Mouse (Mus musculus): ENCODE data around the gene Pglyrp2. TPM values are rescaled to one million over a fixed set of nuclear protein-coding genes. Genes with fewer than 3 reads are reported as not detected.

The Pglyrp2 gene
- polyA plus RNA-seq (2012; rRNA removed): 0.64 and 3.5 TPM in 2 replicates

- DNase-seq: no peak
These were observed at the start of gene Pglyrp2 for GRCm38 (mm10) chr17:32424034-32424433. Gene Pglyrp2 (minus strand): TSS chr17:32424167.

GRCm38 (mm10) chr17:32472176-32472575 lies 48.2 kb upstream of the Pglyrp2 start:
- H3K27me3 ChIP-seq (replicated peaks; ENCODE audit: control insufficient read depth, insufficient read depth, low read length): no peaks in the 10 kb centered on the region
- TF ChIP-seq CTCF (conservative IDR thresholded peaks at IDR 0.05; ENCODE audit: insufficient read depth, insufficient read length, low read depth, low read length) (no peak), POLR2A (IDR thresholded peaks at IDR 0.05; ENCODE audit: low read depth, low read length) (no peak)

More at GRCm38 (mm10) chr17:32424034-32424433, at the start of gene Pglyrp2:
- no peak within 1 kb of the TSS for H3K4me3 ChIP-seq (ENCODE audit: insufficient read depth, low read depth, low read length)
- H3K4me1 ChIP-seq (ENCODE audit: control insufficient read depth, insufficient read depth, low read length): no peaks in the 10 kb centered on the region
- TF ChIP-seq POLR2A (IDR thresholded peaks at IDR 0.05; ENCODE audit: low read depth, low read length) (no peak), CTCF (conservative IDR thresholded peaks at IDR 0.05; ENCODE audit: insufficient read depth, insufficient read length, low read depth, low read length) (no peak)
- 66% methylated on average over 2 of the region's 2 CpGs for WGBS
- H3K27me3 ChIP-seq (replicated peaks; ENCODE audit: control insufficient read depth, insufficient read depth, low read length): no peaks in the 10 kb centered on the region
- no peaks in the 10 kb centered on the region for H3K36me3 ChIP-seq (ENCODE audit: control insufficient read depth, insufficient read depth, low read length)
- H3K27ac ChIP-seq (ENCODE audit: insufficient read depth, low read depth, low read length): no peak within 1 kb of the TSS

GRCm38 (mm10) chr17:32470795-32471194 lies 46.8 kb upstream of the Pglyrp2 start:
- H3K4me3 ChIP-seq (ENCODE audit: insufficient read depth, low read depth, low read length): no peak overlapping the region
- H3K27ac ChIP-seq (ENCODE audit: insufficient read depth, low read depth, low read length): no peak overlapping the region
- DNase-seq: no peak
- WGBS: 88% methylated on average over 4 of the region's 4 CpGs
- no peaks in the 10 kb centered on the region for H3K27me3 ChIP-seq (replicated peaks; ENCODE audit: control insufficient read depth, insufficient read depth, low read length)
- H3K36me3 ChIP-seq (ENCODE audit: control insufficient read depth, insufficient read depth, low read length): no peaks in the 10 kb centered on the region
- TF ChIP-seq CTCF (conservative IDR thresholded peaks at IDR 0.05; ENCODE audit: insufficient read depth, insufficient read length, low read depth, low read length) (no peak), POLR2A (IDR thresholded peaks at IDR 0.05; ENCODE audit: low read depth, low read length) (no peak)
- no peaks in the 10 kb centered on the region for H3K4me1 ChIP-seq (ENCODE audit: control insufficient read depth, insufficient read depth, low read length)

More at GRCm38 (mm10) chr17:32472176-32472575, 48.2 kb upstream of the Pglyrp2 start:
- no peak for DNase-seq
- WGBS: 68% methylated on average over 7 of the region's 7 CpGs
- H3K36me3 ChIP-seq (ENCODE audit: control insufficient read depth, insufficient read depth, low read length): no peaks in the 10 kb centered on the region
- H3K4me1 ChIP-seq (ENCODE audit: control insufficient read depth, insufficient read depth, low read length): no peaks in the 10 kb centered on the region
- no peak overlapping the region for H3K4me3 ChIP-seq (ENCODE audit: insufficient read depth, low read depth, low read length)
- no peak overlapping the region for H3K27ac ChIP-seq (ENCODE audit: insufficient read depth, low read depth, low read length)

GRCm38 (mm10) chr17:32468494-32468893 lies 44.5 kb upstream of the Pglyrp2 start:
- H3K4me3 ChIP-seq (ENCODE audit: insufficient read depth, low read depth, low read length): no peak overlapping the region
- TF ChIP-seq CTCF (conservative IDR thresholded peaks at IDR 0.05; ENCODE audit: insufficient read depth, insufficient read length, low read depth, low read length) (no peak), POLR2A (IDR thresholded peaks at IDR 0.05; ENCODE audit: low read depth, low read length) (no peak)
- 60% methylated on average over 7 of the region's 7 CpGs for WGBS
- H3K27ac ChIP-seq (ENCODE audit: insufficient read depth, low read depth, low read length): no peak overlapping the region
- H3K36me3 ChIP-seq (ENCODE audit: control insufficient read depth, insufficient read depth, low read length): no peaks in the 10 kb centered on the region
- H3K4me1 ChIP-seq (ENCODE audit: control insufficient read depth, insufficient read depth, low read length): no peaks in the 10 kb centered on the region
- peak; percentile 37 for DNase-seq
- no peaks in the 10 kb centered on the region for H3K27me3 ChIP-seq (replicated peaks; ENCODE audit: control insufficient read depth, insufficient read depth, low read length)

GRCm38 (mm10) chr17:32454997-32455396 lies 31.0 kb upstream of the Pglyrp2 start:
- TF ChIP-seq CTCF (conservative IDR thresholded peaks at IDR 0.05; ENCODE audit: insufficient read depth, insufficient read length, low read depth, low read length) (no peak), POLR2A (IDR thresholded peaks at IDR 0.05; ENCODE audit: low read depth, low read length) (no peak)
- DNase-seq: no peak
- Histone ChIP-seq H3K4me1 (ENCODE audit: control insufficient read depth, insufficient read depth, low read length) (no peaks in the 10 kb centered on the region), H3K4me3 (ENCODE audit: insufficient read depth, low read depth, low read length) (no peak overlapping the region), H3K27me3 (replicated peaks; ENCODE audit: control insufficient read depth, insufficient read depth, low read length) (peaks cover 2% of the 10 kb centered on the region; the same call in 1 of the 2 replicates), H3K36me3 (ENCODE audit: control insufficient read depth, insufficient read depth, low read length) (no peaks in the 10 kb centered on the region), H3K27ac (ENCODE audit: insufficient read depth, low read depth, low read length) (no peak overlapping the region)
- WGBS: 59% methylated on average over 2 of the region's 2 CpGs

- Histone ChIP-seq H3K36me3 (ENCODE audit: control insufficient read depth, insufficient read depth, low read length) (no peaks in the 10 kb centered on the region), H3K27ac (ENCODE audit: insufficient read depth, low read depth, low read length) (no peak overlapping the region), H3K4me3 (ENCODE audit: insufficient read depth, low read depth, low read length) (no peak overlapping the region), H3K27me3 (replicated peaks; ENCODE audit: control insufficient read depth, insufficient read depth, low read length) (peaks cover 2% of the 10 kb centered on the region; the same call in 1 of the 2 replicates), H3K4me1 (ENCODE audit: control insufficient read depth, insufficient read depth, low read length) (no peaks in the 10 kb centered on the region)
- 55% methylated on average over 4 of the region's 4 CpGs for WGBS
- DNase-seq: no peak
- TF ChIP-seq POLR2A (IDR thresholded peaks at IDR 0.05; ENCODE audit: low read depth, low read length): no peak
- no peak for TF ChIP-seq CTCF (conservative IDR thresholded peaks at IDR 0.05; ENCODE audit: insufficient read depth, insufficient read length, low read depth, low read length)
These were observed 30.2 kb upstream of the Pglyrp2 start for GRCm38 (mm10) chr17:32454188-32454587.

GRCm38 (mm10) chr17:32452482-32452881 lies 28.5 kb upstream of the Pglyrp2 start, which contains the start of gene Cyp4f39:
Gene Cyp4f39 (plus strand): TSS chr17:32452723.
- DNase-seq: no peak
- Histone ChIP-seq H3K27ac (ENCODE audit: insufficient read depth, low read depth, low read length) (no peak within 1 kb of the TSS), H3K36me3 (ENCODE audit: control insufficient read depth, insufficient read depth, low read length) (no peaks in the 10 kb centered on the region), H3K4me1 (ENCODE audit: control insufficient read depth, insufficient read depth, low read length) (no peaks in the 10 kb centered on the region), H3K27me3 (replicated peaks; ENCODE audit: control insufficient read depth, insufficient read depth, low read length) (peaks cover 2% of the 10 kb centered on the region; the same call in 1 of the 2 replicates), H3K4me3 (ENCODE audit: insufficient read depth, low read depth, low read length) (no peak within 1 kb of the TSS)
- TF ChIP-seq CTCF (conservative IDR thresholded peaks at IDR 0.05; ENCODE audit: insufficient read depth, insufficient read length, low read depth, low read length) (no peak), POLR2A (IDR thresholded peaks at IDR 0.05; ENCODE audit: low read depth, low read length) (no peak)
- WGBS: 4% methylated on average over 19 of the region's 19 CpGs
